Mouse (Mus musculus) adrenal gland, postnatal 4 days (tissue): ENCODE data around the gene Gm10260. TPM values are rescaled to one million over a fixed set of nuclear protein-coding genes. Genes with fewer than 3 reads are reported as not detected.

Experiments used
- DNase-seq, 2 experiments: peaks; one replicate each; pipeline ENCODE4 v3.0.0; 2021 to 2022; ENCODE audit warnings: low spot score in 2 of 2, mixed read lengths in 2 of 2
- long read RNA-seq, 2 experiments: library from polyadenylated mRNA; stranded (forward); transcript quantifications; one replicate each; pipeline ENCODE4 v2.0.0; 2021
- total RNA-seq, 2 experiments: library from RNA; stranded (reverse); gene quantifications; 2 replicates each; pipeline ENCODE4 v1.2.3; 2021

Gm10260 gene
- total RNA-seq: 100 to 1,000 TPM; 347 to 381 TPM
- long read RNA-seq, experiment 1: 0 reads
- long read RNA-seq, experiment 2, partial matches to known transcripts: 0 of 2 reads
- long read RNA-seq, experiment 2, other reads (novel, unspliced or antisense): 0 of 2 reads

GRCm38 (mm10) chr13:97760532-97760931 is at the start of gene Gm10260:
Gene Gm10260, minus strand, starts transcription at chr13:97760632.
- DNase-seq: no peak

DNA sequence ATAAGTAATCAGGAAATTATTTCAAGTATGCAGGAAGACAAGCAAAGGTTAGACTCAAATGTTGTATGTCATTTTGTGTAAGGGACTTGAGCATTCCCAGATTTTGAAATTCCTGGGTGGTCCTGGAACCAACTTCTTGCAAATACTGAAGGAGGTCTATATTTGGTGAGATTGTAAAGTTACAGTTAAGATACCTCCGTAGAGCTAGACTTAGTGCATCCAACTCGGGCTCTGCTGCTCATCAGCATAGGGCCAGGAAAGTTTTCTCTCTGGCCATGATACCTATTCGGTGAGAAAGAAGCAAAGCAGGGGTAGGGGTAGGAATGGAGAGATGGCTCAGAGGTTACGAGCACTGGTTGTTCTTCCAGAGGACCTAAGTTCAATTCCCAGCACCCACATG is 49.4 kb upstream of the Gm10260 start:
- DNase-seq: no peak

DNA sequence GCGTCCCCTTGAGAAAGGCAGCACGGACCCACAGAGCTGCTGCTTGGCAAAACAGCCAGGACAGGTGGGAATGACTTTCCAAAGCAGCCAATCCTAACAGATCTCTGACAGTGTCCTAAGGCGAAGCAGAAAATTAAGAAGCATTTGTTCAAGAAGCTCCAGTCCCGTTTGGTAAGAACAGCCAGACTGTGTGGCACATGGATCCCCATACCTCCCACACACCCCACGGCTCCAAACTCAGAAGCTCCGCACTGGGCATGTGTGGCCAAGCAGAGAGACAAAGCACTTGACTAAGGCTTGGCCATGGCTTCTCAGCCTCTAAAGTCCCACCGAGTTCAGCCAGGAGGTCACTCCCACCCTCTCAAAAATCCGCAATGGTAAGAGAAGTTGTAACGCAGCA is 45.5 kb upstream of the Gm10260 start:
- DNase-seq: no peak

- no peak for DNase-seq
Observed at GRCm38 (mm10) chr13:97802386-97802785, 42.0 kb upstream of the Gm10260 start.

DNA sequence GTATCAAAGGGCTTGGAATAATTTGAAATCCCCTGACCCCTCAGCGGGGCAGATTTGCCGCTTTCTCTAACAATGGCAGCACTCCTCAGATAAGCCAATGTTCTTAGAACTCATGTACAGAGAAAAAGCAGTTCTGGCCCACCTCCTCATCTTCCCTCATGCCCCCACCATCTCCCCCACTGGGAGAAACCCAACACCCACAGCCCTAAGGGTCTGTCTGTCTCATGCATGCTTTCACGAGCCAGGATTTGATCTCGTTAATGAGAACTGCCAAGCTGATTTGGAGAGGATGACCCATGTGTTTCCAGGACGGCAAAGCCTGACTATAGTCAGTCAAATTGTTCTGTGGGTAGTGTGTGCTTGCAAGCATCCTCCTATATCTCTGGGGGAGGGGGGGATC is 37.0 kb upstream of the Gm10260 start:
- DNase-seq: no peak

GRCm38 (mm10) chr13:97794780-97795179 is 34.3 kb upstream of the Gm10260 start:
- no peak for DNase-seq

- DNase-seq: no peak
Observed at GRCm38 (mm10) chr13:97793932-97794331, 33.5 kb upstream of the Gm10260 start.

DNA sequence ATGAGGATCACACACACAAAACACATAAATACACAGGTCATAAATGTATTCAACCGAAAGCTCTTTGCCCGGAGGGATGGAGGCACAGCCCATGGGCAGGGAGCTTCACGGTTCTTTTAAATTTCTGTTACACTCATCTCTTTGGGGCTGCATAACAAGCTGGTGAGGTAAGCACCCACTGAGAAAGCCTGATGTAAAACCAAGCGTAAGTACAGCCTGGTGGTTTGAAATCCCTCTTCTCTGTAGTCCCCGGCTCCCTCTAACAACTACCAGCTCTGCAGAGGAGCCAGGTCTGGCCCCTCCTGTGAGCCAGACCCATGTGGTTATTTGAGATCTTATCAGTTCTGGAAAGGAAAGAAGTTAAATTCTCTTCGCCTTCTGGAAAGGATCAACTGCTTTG is 31.2 kb upstream of the Gm10260 start:
- no peak for DNase-seq

DNA sequence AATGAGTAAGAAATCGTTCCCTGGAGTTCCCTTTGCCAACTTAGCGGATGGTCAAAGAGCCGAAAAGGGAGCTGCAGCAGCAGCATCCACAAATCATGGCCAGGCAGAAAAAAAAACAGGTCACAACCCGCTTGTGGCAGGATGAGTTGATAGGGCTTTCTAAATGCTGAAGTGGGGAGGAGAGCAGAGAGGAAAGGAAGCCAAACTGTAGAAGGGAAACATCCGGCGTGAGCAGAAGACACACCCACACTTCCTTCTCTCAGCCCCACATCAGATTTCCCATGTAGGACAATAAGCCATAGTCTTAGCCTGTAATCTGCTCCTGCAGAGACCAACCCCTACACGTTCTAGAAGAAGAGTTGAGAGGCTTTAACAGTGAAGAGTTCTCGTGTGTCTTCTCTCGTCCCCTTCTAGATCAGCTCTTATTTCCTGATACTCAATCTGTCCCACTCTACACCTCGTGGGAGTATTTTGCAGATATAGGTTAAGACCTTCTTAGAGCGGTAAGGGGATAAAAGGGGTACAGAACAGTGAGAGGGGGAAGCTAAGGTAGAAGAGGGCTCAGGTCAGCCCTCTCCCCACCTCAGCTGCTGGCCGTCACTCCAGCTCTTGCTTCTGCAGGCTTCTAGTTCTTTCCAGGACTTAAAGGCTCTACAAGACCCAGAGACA is 29.5 kb upstream of the Gm10260 start:
- DNase-seq: no peak

GRCm38 (mm10) chr13:97785167-97785835 is 24.9 kb upstream of the Gm10260 start:
- no peak for DNase-seq

DNA sequence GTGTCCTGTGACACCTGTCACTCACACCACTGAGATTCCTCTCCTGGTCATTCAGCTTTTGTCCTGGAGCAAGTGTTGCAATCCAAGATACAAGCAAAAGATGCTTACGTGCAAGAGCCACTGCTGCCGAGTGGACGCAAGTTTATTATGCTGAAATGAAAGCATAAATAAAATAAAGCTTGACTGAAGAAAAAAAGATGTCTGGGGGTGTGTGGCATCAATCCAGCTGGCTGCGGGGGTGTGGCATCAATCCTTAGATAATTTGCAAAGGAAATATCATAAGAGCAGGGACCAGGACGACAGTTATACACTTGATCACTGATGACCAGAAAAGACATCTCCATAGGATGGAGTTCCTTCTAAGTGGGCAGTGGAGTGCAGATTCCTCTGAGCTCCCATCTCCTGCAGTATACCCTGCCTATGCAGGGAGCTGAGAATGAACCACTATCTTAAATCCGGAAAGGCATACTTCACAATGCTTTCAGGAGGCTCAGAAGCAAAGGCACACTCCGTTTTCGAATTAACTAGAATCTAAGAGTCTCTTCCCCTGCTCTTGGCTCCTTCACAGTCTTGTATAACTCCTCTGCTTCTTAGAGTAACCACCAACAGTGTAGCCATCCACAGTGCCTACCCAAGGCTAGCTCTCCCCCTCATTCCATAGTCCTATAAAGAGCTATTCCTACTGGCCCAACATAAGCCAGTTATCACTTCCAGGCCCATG is 23.2 kb upstream of the Gm10260 start:
- DNase-seq: no peak

- DNase-seq: no peak
Observed at GRCm38 (mm10) chr13:97782063-97782462, 21.6 kb upstream of the Gm10260 start.

DNA sequence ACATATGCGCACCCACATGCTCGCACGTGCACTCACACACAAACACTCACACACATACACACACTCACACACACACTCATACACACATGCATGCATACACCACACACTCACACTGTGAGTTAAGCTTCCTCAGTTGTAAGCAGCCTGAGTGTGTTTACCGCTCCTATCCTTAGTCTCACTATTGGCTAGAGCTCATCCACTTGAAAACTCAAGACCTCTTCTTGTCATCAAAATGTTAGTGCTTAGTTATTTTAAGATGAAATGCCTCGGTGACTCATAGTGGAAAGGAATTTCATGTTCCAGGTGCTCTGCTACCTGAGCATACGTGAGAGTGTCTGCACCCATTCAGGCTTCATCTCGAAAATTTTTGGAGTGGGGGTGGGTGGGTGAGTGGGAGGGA is 21.2 kb upstream of the Gm10260 start:
- no peak for DNase-seq

DNA sequence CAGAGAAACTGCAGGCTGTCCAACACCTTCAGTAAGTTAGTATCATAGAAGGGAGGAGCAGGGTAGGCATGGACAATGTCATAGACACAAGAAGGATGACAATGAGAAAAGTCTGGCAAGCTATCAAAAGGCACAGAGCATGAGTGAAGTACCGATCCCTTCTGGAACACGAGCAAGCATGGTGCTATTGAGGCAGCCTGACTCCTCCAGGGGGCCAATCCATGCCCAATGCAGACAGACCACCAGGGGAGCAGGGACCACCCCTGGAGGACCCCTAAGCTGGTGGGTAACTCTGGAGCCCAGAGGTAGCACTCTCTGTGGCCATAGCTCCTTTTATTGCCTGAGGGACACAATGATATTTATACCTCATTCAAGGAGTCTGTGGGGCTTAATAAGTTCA is 20.1 kb upstream of the Gm10260 start:
- no peak for DNase-seq

DNA sequence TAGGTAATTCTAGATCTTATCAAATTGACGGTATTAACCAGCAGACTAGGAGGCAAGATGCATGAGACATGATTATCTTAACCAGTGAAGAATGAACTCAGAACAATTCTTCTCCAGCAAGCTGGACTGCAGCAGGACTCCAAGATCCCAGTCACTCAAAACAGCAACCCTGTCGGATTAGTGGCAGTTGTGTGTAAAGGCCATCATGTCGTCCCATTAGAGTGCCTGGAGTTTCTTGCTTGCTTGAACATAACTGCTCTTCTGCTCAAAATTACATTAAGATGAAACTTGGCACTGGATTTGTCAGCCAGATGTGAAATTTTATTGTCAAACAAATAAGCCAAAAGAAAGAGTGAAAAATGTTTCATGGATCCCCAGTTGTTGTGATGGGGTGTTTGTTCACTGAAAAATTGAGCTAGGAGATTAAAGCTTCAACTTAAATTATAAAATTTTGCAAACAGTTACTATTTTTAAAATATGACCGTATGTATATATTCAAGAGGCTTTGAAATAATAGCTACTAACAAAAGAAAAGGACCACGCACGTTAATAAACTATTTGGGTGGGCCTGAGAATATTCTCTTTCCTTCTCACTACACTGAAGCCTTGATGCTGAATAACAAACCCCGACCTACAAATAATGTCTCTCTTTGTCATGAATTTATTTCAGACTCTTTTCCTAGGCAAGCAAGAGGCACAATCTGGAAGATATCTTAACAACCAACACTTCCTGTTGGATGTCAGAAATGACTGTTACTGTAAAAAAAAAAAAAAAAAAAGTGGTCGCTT is 19.4 kb upstream of the Gm10260 start:
- DNase-seq: no peak

DNA sequence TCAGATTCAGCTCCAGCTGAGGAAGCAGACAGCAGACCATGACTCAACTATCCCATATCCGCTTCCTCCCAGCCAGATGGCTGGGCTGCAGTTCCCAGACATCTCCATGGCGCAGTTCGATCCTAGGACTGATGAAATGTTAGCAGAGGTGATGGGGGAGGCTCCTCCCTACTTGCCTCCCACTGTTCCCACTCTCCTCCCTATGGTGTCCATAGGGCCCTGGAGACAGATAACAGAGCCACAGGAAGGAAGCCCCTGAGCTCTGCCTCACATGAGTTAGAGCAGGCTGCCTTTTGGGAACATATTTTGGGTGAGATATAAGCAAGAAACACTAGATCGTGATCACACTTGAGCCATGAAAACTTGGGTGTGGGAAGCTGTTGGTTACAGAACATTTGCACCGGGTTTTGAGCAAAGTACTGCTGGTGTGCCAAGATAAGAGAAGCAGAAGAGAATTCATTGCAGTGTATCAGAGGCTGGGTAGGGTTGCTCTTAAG is 18.3 kb upstream of the Gm10260 start:
- DNase-seq: no peak

GRCm38 (mm10) chr13:97777667-97778066 is 17.2 kb upstream of the Gm10260 start:
- no peak for DNase-seq

DNA sequence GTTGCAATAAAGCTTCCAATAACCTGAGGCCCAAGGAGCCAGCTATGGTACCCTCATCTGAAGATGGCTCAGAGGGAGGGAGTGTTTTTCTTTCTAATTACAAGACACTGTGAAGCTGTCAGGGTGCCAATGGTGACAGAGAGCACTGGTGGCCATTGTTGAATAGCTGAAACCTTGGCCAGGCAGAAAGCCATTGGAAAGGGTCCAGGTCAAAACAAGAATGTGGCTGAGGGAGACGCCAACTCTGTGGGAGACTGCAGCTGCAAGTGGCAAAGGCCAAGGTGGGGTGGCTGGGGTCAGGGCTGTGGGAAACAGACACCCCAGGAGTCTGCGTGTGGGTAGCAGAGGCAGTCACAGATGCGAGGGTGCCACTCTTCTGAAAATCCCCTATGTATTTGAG is 16.3 kb upstream of the Gm10260 start:
- DNase-seq: no peak

DNA sequence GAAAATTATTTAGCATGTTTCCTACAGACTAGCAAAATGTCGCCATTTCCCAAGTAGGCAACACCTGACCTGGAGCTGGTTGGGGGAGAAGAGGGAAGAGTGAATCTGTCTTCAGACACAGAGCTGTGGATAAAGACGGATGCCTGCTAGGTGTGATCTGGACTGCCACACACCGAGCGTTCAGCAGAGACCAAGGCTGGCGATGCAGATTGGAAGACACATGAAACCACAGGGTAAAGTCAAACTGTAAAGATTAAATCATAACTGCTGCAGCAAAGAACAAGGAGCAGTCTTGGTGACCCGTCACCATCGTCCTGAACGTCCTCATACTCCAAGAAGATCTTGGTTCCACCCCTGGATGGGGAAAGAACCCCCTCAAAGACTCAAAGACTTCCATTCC is 15.5 kb upstream of the Gm10260 start:
- DNase-seq: no peak

DNA sequence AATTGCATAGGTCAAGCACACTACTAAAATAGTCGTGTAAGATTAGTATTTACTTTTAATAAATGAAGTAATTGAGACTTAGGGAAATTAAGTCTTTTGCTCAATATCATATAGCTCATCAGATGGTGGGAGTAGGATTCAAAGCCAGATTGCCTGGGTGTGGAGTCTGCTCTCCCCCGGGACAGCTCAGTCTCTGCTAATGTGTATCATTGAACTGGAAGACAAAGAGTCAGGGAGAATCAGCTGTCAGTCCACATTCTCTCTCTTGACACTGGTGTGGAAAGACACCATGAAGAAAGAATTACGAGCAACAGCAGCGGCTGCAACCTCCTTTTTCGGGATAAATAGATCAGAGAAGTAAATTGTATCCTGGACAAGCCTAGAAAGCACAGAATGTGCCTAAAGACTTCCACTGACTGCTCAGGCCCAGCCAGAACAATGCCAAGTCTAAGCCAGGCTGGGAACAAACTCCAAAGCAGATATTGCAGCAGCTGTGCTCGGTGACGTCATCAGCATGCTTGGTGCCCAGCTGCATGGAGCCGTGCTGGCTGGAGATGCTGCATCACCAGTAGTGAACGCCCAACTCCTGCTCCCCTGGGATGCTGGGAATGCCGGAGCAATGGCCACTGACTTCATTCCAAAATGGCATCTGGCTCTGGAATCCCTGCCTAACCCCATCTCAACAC is 14.5 kb upstream of the Gm10260 start:
- no peak for DNase-seq

- DNase-seq: no peak
Observed at GRCm38 (mm10) chr13:97769205-97769604, 8.8 kb upstream of the Gm10260 start.
